Mouse (Mus musculus) embryonic fibroblast, embryonic 13.5 days (primary cell): ENCODE data around the gene Olfr487.
"Not testable (repeated sequence)": the region's sequence is repeated elsewhere in the genome, so short reads cannot be mapped to it uniquely, and the experiment has no call there.

Experiments
- CTCF ChIP-seq: IDR thresholded peaks from 2 replicates; pipeline ENCODE4 v1.5.1; 2011; ENCODE audit warnings: mild to moderate bottlenecking, control low read depth, low read length, moderate library complexity, borderline replicate concordance; ENCODE audit not compliant: insufficient read depth
- POLR2A ChIP-seq: IDR thresholded peaks from 2 replicates; pipeline ENCODE4 v1.6.1; 2011; ENCODE audit warnings: low read depth, mild to moderate bottlenecking, control low read depth, low read length, moderate library complexity

- not testable (repeated sequence) for TF ChIP-seq CTCF, POLR2A
These were observed 41.8 kb downstream of the Olfr487 start, which contains the start of gene Olfr486 for GRCm38 (mm10) chr7:108172642-108173041.
